Mouse (Mus musculus): ENCODE data around the gene Ccr4.

Gene Ccr4

GRCm38 (mm10) chr9:114504816-114505215, at the start of gene Ccr4:
Gene Ccr4 (minus strand): TSS chr9:114504916.
- in situ Hi-C loops (cut with MboI; ENCODE audit: unreplicated experiment in 2 of 2) = no loop called here

GRCm38 (mm10) chr9:114553828-114554227, 49.1 kb upstream of the Ccr4 start:
- in situ Hi-C loops (cut with MboI; ENCODE audit: unreplicated experiment in 2 of 2) = no loop called here

GRCm38 (mm10) chr9:114550033-114550432, 45.3 kb upstream of the Ccr4 start:
- in situ Hi-C loops (cut with MboI; ENCODE audit: unreplicated experiment in 2 of 2) = no loop called here

GRCm38 (mm10) chr9:114549117-114549516, 44.4 kb upstream of the Ccr4 start:
- in situ Hi-C loops (cut with MboI; ENCODE audit: unreplicated experiment in 2 of 2) = no loop called here

GRCm38 (mm10) chr9:114548496-114548895, 43.8 kb upstream of the Ccr4 start:
- in situ Hi-C loops (cut with MboI; ENCODE audit: unreplicated experiment in 2 of 2) = no loop called here

- in situ Hi-C loops (cut with MboI; ENCODE audit: unreplicated experiment in 2 of 2) = no loop called here
Observed at GRCm38 (mm10) chr9:114547643-114548077, 42.9 kb upstream of the Ccr4 start.

- in situ Hi-C loops (cut with MboI; ENCODE audit: unreplicated experiment in 2 of 2) = no loop called here
Observed at GRCm38 (mm10) chr9:114546765-114547164, 42.0 kb upstream of the Ccr4 start.

- in situ Hi-C loops (cut with MboI; ENCODE audit: unreplicated experiment in 2 of 2) = no loop called here
Observed at GRCm38 (mm10) chr9:114544754-114545393, 40.2 kb upstream of the Ccr4 start.

- in situ Hi-C loops (cut with MboI; ENCODE audit: unreplicated experiment in 2 of 2) = no loop called here
Observed at GRCm38 (mm10) chr9:114543882-114544753, 39.4 kb upstream of the Ccr4 start.

GRCm38 (mm10) chr9:114541279-114541741, 36.6 kb upstream of the Ccr4 start:
- in situ Hi-C loops (cut with MboI; ENCODE audit: unreplicated experiment in 2 of 2) = no loop called here

- in situ Hi-C loops (cut with MboI; ENCODE audit: unreplicated experiment in 2 of 2) = no loop called here
Observed at GRCm38 (mm10) chr9:114538996-114539563, 34.4 kb upstream of the Ccr4 start.

- in situ Hi-C loops (cut with MboI; ENCODE audit: unreplicated experiment in 2 of 2) = no loop called here
Observed at GRCm38 (mm10) chr9:114536628-114537027, 31.9 kb upstream of the Ccr4 start.

- in situ Hi-C loops (cut with MboI; ENCODE audit: unreplicated experiment in 2 of 2) = no loop called here
Observed at GRCm38 (mm10) chr9:114534747-114535517, 30.2 kb upstream of the Ccr4 start.

GRCm38 (mm10) chr9:114533848-114534247, 29.1 kb upstream of the Ccr4 start:
- in situ Hi-C loops (cut with MboI; ENCODE audit: unreplicated experiment in 2 of 2) = no loop called here

- in situ Hi-C loops (cut with MboI; ENCODE audit: unreplicated experiment in 2 of 2) = no loop called here
Observed at GRCm38 (mm10) chr9:114531276-114531675, 26.6 kb upstream of the Ccr4 start.

- in situ Hi-C loops (cut with MboI; ENCODE audit: unreplicated experiment in 2 of 2) = no loop called here
Observed at GRCm38 (mm10) chr9:114528680-114529048, 23.9 kb upstream of the Ccr4 start.

GRCm38 (mm10) chr9:114527992-114528679, 23.4 kb upstream of the Ccr4 start:
- in situ Hi-C loops (cut with MboI; ENCODE audit: unreplicated experiment in 2 of 2) = no loop called here

GRCm38 (mm10) chr9:114527085-114527484, 22.4 kb upstream of the Ccr4 start:
- in situ Hi-C loops (cut with MboI; ENCODE audit: unreplicated experiment in 2 of 2) = no loop called here

- in situ Hi-C loops (cut with MboI; ENCODE audit: unreplicated experiment in 2 of 2) = no loop called here
Observed at GRCm38 (mm10) chr9:114526581-114526980, 21.9 kb upstream of the Ccr4 start.

GRCm38 (mm10) chr9:114525891-114526290, 21.2 kb upstream of the Ccr4 start:
- in situ Hi-C loops (cut with MboI; ENCODE audit: unreplicated experiment in 2 of 2) = no loop called here
